Mouse (Mus musculus) kidney, adult 2 months (tissue): ENCODE data around the gene Olfr1024.

Experiments used
- CTCF ChIP-seq: fragments of 200-500 bp; conservative IDR thresholded peaks from 2 replicates; pipeline ENCODE4 v1.5.1; 2011; ENCODE audit warnings: low read depth, mild to moderate bottlenecking, control low read depth, low read length, moderate library complexity, mixed read lengths; ENCODE audit not compliant: insufficient read depth, insufficient read length
- POLR2A ChIP-seq: fragments of 200-500 bp; IDR thresholded peaks from one replicate; pipeline ENCODE4 v1.6.1; 2011; ENCODE audit warnings: low read depth, low read length, control low read depth

- TF ChIP-seq POLR2A (no peak), CTCF (no peak)
Measured at GRCm38 (mm10) chr2:85950137-85950536, 45.3 kb upstream of the Olfr1024 start, which contains the start of gene Olfr1028.
